Mouse (Mus musculus) left cerebral cortex, postnatal 36 days (tissue): ENCODE measurements around the gene Ndufb8. TPM values are rescaled to one million over a fixed set of nuclear protein-coding genes. Genes with fewer than 3 reads are reported as not detected.

ENCODE experiments used
- DNase-seq, 2 experiments: peaks; one replicate each; pipeline ENCODE4 v3.0.0; 2021 to 2022; ENCODE audit warnings: low spot score in 2 of 2, mixed read lengths in 1 of 2
- intact Hi-C: fragments of 180-260 bp; cut with DNase I; formaldehyde crosslinking; loops from one replicate; pipeline ENCODE4 v1.15.1; 2025
- total RNA-seq, 2 experiments: library from RNA; stranded (reverse); gene quantifications; 2 replicates each; pipeline ENCODE4 v1.2.3; 2021

Ndufb8 gene
- total RNA-seq, 2 experiments from 2014 or later, result 365 to 378 TPM

- intact Hi-C loops, result loop anchor here (5.0 kb wide), 1 partner anchor 380 kb away; no protein-coding TSS in a partner anchor
- DNase-seq, result no peak
Observed at GRCm38 (mm10) chr19:44542694-44543178, 12.5 kb downstream of the Ndufb8 start.

- no peak for DNase-seq
- intact Hi-C loops, result no loop called here
Observed at GRCm38 (mm10) chr19:44537416-44537815, 17.8 kb downstream of the Ndufb8 start.

- DNase-seq, result no peak
- intact Hi-C loops, result no loop called here
Observed at GRCm38 (mm10) chr19:44535376-44535775, 19.9 kb downstream of the Ndufb8 start.

GRCm38 (mm10) chr19:44530018-44530417, 25.2 kb downstream of the Ndufb8 start:
- intact Hi-C loops, result no loop called here

GRCm38 (mm10) chr19:44525551-44526205, 29.6 kb downstream of the Ndufb8 start:
- no peak for DNase-seq
- intact Hi-C loops, result no loop called here

More at GRCm38 (mm10) chr19:44530018-44530417, 25.2 kb downstream of the Ndufb8 start:
- DNase-seq, result no peak

- no peak for DNase-seq
- intact Hi-C loops, result no loop called here
Observed at GRCm38 (mm10) chr19:44519152-44519551, 36.1 kb downstream of the Ndufb8 start.

- no peak for DNase-seq
- intact Hi-C loops, result no loop called here
Observed at GRCm38 (mm10) chr19:44517996-44518768, 37.1 kb downstream of the Ndufb8 start.

GRCm38 (mm10) chr19:44515769-44516168, 39.5 kb downstream of the Ndufb8 start:
- no peak for DNase-seq
- intact Hi-C loops, result no loop called here

- intact Hi-C loops, result loop anchor here (5.0 kb wide), 1 partner anchor 723 kb away; the partner anchor contains the start of gene Lbx1
Observed at GRCm38 (mm10) chr19:44514521-44515451, 40.5 kb downstream of the Ndufb8 start.

GRCm38 (mm10) chr19:44513921-44514482, 41.2 kb downstream of the Ndufb8 start:
- no peak for DNase-seq
- intact Hi-C loops, result loop anchor here (5.0 kb wide), 1 partner anchor 723 kb away; the partner anchor contains the start of gene Lbx1

More at GRCm38 (mm10) chr19:44514521-44515451, 40.5 kb downstream of the Ndufb8 start:
- DNase-seq, result no peak

GRCm38 (mm10) chr19:44513054-44513833, 42.0 kb downstream of the Ndufb8 start:
- intact Hi-C loops, result loop anchor here (5.0 kb wide), 1 partner anchor 724 kb away; the partner anchor contains the start of gene Lbx1
- no peak for DNase-seq

GRCm38 (mm10) chr19:44512601-44513000, 42.6 kb downstream of the Ndufb8 start:
- DNase-seq, result no peak
- intact Hi-C loops, result loop anchor here (5.0 kb wide), 1 partner anchor 725 kb away; the partner anchor contains the start of gene Lbx1

GRCm38 (mm10) chr19:44511451-44512231, 43.6 kb downstream of the Ndufb8 start:
- intact Hi-C loops, result loop anchor here (5.0 kb wide), 1 partner anchor 726 kb away; the partner anchor contains the start of gene Lbx1
- DNase-seq, result peak; percentile 8 to 32

- intact Hi-C loops, result loop anchor here (5.0 kb wide), 1 partner anchor 727 kb away; the partner anchor contains the start of gene Lbx1
- no peak for DNase-seq
Observed at GRCm38 (mm10) chr19:44510534-44511175, 44.6 kb downstream of the Ndufb8 start.

GRCm38 (mm10) chr19:44502741-44503140, 52.5 kb downstream of the Ndufb8 start:
- intact Hi-C loops, result no loop called here
- no peak for DNase-seq

- DNase-seq, result no peak
- intact Hi-C loops, result no loop called here
Observed at GRCm38 (mm10) chr19:44501925-44502324, 53.3 kb downstream of the Ndufb8 start.

- DNase-seq, result no peak
- intact Hi-C loops, result no loop called here
Observed at GRCm38 (mm10) chr19:44500240-44500639, 55.0 kb downstream of the Ndufb8 start.
